Mouse (Mus musculus) fibroblast of lung, adult 2 months (primary cell): ENCODE results near the gene Kat2b.
"Not testable (repeated sequence)": the region's sequence is repeated elsewhere in the genome, so short reads cannot be mapped to it uniquely, and the experiment has no call there.

Experiments used
- DNase-seq: peaks from one replicate; pipeline ENCODE4 v3.0.0-alpha.2; 2011; ENCODE audit warnings: low read depth

The Kat2b gene

DNA sequence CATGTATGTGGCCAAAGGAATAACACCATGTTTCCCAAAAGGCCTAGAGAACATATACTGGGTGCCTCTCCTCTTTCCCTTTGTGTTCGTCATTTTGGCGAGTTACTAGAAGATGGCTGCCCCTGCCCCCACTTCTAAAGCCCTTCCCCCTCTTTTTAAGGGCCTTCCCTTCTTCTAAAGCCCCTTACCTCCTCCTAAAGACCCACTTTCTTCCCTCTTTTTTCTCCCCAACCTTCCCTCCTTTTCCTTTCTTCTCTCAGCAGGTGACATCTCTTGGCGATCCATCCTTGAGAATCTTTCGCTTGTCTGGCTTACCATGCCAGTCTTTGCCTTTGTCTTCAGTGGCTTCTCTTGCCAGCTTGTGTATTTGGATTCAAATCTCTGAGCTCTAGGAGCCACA, 31.9 kb downstream of the Kat2b start:
- no peak for DNase-seq

DNA sequence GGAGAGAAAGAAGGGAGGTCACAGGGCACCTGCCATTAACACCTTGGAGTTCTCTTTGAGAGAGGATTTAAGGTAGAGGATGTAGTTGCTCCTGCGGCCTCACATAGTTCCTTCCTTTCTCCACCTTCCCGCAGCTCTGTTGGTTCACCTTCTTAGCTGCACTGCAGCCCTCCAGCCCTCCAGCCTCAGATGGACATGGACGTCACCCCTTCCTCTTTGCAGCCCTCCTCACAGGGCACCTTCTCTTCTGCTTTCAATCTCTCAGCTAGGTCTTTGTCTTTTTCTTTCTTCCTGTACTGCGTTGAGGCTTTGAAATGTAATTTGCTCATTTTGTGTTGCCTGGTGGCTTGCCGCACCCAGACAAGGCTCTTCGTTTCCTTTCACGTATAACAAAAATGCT, 36.6 kb downstream of the Kat2b start:
- DNase-seq = not testable (repeated sequence)

DNA sequence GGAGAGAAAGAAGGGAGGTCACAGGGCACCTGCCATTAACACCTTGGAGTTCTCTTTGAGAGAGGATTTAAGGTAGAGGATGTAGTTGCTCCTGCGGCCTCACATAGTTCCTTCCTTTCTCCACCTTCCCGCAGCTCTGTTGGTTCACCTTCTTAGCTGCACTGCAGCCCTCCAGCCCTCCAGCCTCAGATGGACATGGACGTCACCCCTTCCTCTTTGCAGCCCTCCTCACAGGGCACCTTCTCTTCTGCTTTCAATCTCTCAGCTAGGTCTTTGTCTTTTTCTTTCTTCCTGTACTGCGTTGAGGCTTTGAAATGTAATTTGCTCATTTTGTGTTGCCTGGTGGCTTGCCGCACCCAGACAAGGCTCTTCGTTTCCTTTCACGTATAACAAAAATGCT, 39.4 kb downstream of the Kat2b start:
- not testable (repeated sequence) for DNase-seq

GRCm38 (mm10) chr17:53608924-53609323, 42.3 kb downstream of the Kat2b start:
- not testable (repeated sequence) for DNase-seq

DNA sequence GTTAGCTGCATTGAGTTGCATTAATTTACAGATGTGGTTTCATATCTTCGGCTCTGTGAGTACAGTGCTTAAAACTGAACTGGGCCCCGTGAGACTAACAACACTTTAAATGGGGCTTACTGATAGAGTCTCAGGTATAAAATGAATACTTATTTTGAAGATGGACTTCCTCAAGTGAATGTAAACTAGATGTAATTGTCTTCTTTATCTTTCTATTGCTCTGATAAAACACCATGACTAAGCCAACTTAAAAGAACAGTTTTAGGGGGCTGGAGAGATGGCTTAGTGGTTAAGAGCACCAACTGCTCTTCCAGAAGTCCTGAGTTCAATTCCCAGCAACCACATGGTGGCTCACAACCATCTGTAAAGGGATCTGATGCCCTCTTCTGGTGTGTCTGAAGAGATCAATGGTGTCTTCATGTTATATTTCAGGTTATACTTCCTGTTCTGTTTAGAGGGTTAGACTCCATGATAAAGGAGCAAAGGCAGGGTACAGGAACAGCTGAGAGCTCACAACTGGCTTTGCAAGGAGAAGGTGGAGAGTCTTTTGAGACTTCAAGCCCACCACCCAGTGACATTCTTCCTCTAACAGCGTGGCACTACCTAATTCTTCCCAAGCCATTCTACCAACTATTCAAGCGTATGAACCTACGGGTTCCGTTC, 50.8 kb downstream of the Kat2b start:
- DNase-seq = no peak

DNA sequence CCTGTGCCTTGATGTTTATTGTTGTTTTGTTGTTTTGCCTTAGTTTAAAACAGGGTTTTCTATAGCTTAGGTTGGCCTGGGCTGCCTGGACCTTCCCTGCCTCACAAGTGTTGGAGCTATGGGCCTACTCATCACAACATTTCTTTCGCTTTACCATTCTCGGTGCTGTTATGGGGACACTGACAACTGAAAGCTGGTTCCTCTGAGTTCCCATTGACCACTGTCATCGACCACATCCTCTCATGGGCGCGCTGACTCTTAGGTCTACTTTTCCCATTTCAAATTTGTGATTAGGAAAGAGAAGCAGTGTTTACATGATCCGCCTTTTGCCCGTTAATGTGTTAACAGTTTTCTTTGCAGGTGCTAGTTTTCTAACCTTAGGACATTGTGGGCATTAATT, 51.7 kb downstream of the Kat2b start:
- no peak for DNase-seq

DNA sequence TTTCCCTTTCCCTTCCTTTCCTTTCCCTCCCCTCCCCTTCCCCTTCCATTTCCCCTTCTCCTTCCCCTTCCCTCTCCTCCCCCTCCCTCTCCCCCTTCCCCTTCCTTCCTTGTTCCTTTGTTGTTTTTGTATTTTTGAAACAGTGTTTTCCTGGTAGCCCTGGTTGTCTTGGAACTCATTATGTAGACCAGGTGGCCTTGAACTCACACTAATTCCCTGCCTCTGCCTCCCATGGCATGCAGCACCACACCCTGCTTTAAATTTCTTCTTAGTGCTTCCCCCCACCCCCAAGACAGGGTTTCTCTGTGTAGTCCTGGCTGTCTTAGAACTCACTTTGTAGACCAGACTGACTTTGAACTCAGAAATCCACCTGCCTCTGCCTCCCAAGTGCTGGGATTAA, 52.7 kb downstream of the Kat2b start:
- no peak for DNase-seq

DNA sequence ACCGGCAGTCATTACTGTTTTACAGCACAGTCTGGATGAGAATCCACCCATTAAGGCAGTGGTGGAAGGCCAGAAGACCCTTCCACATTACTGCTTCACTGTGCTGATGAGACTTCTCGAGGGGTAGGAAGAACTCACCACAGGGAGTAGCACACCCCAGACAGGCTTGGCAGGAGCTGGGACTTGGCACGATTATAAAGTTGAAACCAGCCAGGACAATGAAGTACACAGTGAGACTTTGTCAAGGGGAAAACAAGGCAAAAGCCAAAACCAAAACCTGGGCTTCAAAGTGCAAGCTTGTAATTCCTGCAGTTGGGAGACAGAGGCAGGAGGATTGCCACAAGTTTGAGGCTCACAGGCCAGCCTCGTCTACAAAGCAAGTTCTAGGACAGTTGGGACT, 54.0 kb downstream of the Kat2b start:
- no peak for DNase-seq

GRCm38 (mm10) chr17:53622125-53622524, 55.5 kb downstream of the Kat2b start:
- DNase-seq = no peak

GRCm38 (mm10) chr17:53623762-53624161, 57.1 kb downstream of the Kat2b start:
- no peak for DNase-seq

DNA sequence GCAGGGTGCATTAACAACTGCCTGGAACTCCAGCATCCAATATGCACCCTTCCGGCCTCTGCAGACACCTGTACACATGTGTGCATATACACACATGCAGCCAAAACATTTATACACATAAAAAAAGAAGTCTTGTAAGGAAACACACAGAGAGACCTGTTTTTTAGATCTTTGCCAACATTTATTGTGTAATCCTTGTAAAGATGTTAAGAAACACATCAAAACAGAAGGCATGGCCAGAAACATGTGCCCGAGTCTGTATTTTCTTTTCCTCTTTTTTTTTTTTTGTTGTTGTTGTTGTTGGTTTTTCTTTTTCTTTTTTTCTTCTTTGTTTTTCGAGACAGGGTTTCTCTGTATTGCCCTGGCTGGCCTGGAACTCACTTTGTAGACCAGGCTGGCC, 59.5 kb downstream of the Kat2b start:
- no peak for DNase-seq

DNA sequence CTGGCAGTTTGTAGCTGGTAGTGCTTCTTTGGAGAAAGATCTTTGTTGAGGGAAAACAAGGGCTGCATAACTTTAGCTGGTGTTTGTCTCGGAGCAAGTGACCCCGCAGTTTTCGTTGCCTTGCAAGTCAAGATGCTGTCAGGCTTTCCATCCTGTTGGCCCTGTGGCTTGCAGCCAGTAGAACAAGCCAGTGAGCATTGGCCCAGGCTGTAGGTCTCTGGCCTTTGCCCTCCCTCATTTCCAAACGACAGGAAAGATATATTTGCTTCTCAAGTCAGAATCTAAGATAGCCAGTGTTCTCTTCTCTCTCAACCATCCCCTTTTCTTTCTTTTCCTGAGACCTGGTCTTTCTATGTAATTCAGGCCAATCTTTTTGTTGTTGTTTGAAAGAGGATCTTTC, 60.8 kb downstream of the Kat2b start:
- no peak for DNase-seq

DNA sequence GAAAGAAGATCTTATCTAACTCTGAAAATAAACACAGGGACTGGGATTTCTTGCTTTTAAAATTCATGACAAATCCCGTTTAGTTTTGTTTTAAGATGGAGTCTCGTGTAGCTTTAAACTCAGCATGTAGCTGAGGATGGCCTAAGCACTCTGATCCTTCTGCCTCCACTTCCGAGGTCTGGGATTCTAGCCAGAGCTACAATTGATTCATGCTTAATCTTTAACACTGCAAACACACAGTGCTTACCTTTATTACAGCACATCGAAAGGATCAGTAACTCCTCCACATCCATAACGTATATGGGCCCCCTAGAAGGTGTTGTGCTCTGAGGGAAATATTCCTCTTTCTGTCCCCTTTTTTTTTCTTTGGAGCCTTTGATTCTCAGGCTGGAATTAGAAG, 61.5 kb downstream of the Kat2b start:
- no peak for DNase-seq

DNA sequence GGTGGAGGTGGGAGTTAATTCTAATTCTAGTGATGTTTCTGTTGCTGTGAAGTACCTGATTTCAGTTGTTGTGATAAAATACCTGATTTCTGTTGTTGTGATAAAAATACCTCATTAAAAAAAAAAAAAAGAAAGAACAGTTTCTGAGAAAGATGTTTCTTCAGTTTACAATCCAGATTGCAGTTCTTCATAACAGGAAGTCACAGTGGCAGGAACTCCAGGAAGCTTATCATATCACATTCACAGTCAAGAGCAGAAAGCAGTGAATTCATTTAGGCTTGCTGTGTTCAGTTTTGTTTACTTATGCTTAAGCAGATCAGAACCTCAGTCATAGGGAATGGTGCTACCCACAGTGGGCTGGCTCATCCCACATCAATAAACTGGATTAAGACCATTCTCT, 64.7 kb downstream of the Kat2b start:
- no peak for DNase-seq

- DNase-seq = no peak
Observed at GRCm38 (mm10) chr17:53643360-53643759, 76.7 kb downstream of the Kat2b start.

DNA sequence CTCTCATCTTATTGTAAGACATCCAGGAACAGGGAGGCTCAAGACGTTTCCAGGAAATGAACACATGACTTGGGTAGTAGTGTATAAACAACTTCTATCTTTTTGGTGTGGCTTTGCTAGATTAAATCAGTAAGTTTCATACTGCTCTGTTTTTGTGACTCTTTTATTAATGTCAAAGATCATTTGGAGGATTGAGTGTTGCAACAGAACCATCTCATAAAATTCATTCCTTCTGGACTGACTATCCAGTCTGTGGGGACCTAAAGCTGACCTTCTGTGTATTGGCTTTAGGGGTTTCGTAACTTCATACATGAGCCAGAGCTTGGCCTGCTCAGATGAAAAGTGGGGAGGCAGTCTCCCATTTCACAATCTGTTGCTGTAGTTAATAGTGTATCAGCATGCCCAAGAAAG, 83.6 kb downstream of the Kat2b start:
- DNase-seq = peak; percentile 78

- no peak for DNase-seq
Observed at GRCm38 (mm10) chr17:53654596-53654995, 87.9 kb downstream of the Kat2b start.

DNA sequence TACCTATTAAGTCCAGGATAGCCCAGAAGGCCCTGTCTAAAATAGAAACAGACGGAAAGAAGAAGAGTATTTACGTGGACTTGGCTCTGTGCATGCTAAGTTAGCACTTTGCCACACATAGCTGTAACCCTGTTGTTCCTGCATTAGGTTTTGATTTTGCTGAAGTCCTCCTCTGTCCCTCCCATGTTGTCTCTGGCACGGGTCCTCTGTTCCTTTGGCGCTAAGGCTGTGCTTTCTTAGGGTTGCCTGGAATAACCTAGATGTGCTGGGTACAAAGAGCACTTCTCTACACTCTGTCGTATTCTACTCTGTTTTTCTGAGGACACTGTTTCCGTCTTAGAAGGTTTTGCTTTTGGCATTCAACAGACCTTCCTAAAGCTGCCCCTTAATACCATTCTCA, 88.4 kb downstream of the Kat2b start:
- no peak for DNase-seq

DNA sequence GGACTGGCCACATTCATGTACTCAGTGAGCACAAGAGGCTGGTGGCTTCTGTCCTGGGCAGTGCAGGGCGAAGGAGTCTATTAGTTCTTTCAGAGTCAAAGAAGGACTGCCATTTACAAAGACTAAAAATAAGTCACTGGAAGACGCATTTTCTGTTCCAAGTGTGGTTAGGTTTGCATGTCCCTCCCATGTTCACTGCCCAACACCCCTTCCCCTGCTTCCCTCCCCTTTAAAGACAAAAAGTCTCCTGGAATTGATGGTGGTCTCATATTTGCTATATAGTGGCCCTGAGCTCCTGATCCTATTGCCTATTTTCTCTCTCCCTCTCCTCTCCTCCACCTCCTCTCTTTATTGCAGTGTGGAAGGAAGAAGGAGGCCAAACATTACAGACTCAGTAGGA, 89.3 kb downstream of the Kat2b start:
- DNase-seq = no peak

- DNase-seq = no peak
Observed at GRCm38 (mm10) chr17:53656369-53656860, 89.8 kb downstream of the Kat2b start.

GRCm38 (mm10) chr17:53657391-53657790, 90.7 kb downstream of the Kat2b start:
- not testable (repeated sequence) for DNase-seq

DNA sequence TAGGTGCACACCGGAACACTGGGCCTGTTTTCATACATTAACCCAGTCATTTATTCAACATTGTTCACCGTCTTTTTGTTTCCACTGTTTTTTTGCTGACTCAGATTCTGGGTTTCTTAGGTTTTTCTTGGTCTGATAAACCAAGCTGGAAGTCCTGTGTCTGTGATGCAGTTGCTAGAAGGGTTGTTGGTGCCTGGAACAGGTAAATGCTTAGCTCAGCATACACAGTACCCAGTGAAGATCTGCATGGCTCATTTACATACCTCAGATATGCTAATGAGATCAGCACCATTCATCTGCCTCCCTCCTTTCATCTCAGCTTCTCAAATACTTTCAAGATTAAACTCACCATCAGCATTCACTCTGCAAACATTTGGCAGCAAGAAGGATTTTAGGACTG, 92.0 kb downstream of the Kat2b start:
- DNase-seq = no peak

DNA sequence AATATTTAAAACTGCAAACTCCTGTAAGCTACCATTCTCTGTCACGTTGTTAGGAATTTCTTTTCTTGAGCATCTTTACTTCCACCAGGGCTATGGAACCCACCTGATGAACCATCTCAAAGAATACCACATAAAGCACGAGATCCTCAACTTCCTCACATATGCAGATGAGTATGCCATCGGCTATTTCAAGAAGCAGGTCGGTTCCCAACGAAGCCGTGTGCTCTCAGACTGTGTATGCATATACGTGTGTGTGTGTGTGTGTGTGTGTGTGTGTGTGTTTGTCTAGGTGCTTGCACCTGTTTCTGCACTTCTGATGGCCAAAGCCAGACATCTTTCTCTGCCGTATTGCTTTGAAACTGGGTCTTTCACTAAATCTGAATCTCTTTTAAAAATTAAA, 92.6 kb downstream of the Kat2b start:
- no peak for DNase-seq

DNA sequence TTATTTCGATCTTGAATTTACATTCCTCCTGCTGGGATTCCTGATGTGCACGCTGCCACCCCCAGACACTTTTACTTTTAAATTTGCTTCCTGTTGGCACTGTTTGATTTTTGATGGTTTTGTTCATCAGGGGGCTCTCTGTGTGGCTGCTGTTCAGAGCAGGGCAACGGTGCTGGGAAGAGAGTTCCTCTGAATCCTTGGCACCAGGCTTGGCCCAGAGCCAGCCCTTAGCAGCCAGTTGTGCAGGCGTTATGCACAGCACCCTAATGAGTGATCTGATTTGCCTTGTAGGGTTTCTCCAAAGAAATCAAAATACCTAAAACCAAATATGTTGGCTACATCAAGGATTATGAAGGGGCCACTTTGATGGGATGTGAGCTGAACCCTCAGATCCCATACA, 93.1 kb downstream of the Kat2b start:
- no peak for DNase-seq
